Mouse (Mus musculus) G1E (cell line): ENCODE measurements around the gene Ncapg. TPM values are rescaled to one million over a fixed set of nuclear protein-coding genes. Genes with fewer than 3 reads are reported as not detected.

Experiments
- ATAC-seq: 2 replicates; pipeline ENCODE4 v1.8.0; 2016; ENCODE audit warnings: mild to moderate bottlenecking; ENCODE audit not compliant: insufficient number of reproducible peaks, poor library complexity, low FRiP score, severe bottlenecking; ENCODE audit errors: extremely low read depth
- DNase-seq: peaks from one replicate; pipeline ENCODE4 v3.0.0; 2012; ENCODE audit warnings: low spot score
- H3K27me3 ChIP-seq: 2 replicates; pipeline ENCODE4 v1.6.1; 2012; ENCODE audit warnings: mild to moderate bottlenecking, low read length, inconsistent platforms; ENCODE audit not compliant: insufficient read depth
- H3K36me3 ChIP-seq: replicated peaks from 2 replicates; pipeline ENCODE3; 2012; ENCODE audit warnings: mild to moderate bottlenecking, inconsistent platforms
- H3K4me1 ChIP-seq: 2 replicates; pipeline ENCODE4 v1.6.1; 2012; ENCODE audit warnings: low read depth, low read length, inconsistent platforms, mixed read lengths; ENCODE audit not compliant: insufficient read depth
- H3K4me3 ChIP-seq: 2 replicates; pipeline ENCODE4 v1.5.1; 2012; ENCODE audit warnings: low read depth, mild to moderate bottlenecking, inconsistent platforms, low read length, moderate library complexity, mixed read lengths
- H3K9me3 ChIP-seq: replicated peaks from 2 replicates; pipeline ENCODE4 v1.6.1; 2012; ENCODE audit warnings: inconsistent platforms
- CTCF ChIP-seq: IDR thresholded peaks from 2 replicates; pipeline ENCODE4 v1.5.1; 2012; ENCODE audit warnings: low read depth, low read length, inconsistent platforms, mixed read lengths
- GATA1 ChIP-seq: IDR thresholded peaks from 2 replicates; pipeline ENCODE4 v1.6.1; 2012; ENCODE audit warnings: borderline replicate concordance, low read length, inconsistent platforms, mixed read lengths
- GATA2 ChIP-seq: IDR thresholded peaks from 2 replicates; pipeline ENCODE4 v1.6.1; 2012; ENCODE audit warnings: low read depth, low read length, inconsistent platforms, borderline replicate concordance
- POLR2AphosphoS5 ChIP-seq: IDR thresholded peaks from 2 replicates; pipeline ENCODE4 v1.6.1; 2012; ENCODE audit warnings: low read depth, low read length, inconsistent platforms; ENCODE audit not compliant: insufficient replicate concordance
- TAL1 ChIP-seq: conservative IDR thresholded peaks from 2 replicates; pipeline ENCODE4 v1.6.1; 2012; ENCODE audit warnings: low read depth, low read length, inconsistent platforms, mixed read lengths
- polyA plus RNA-seq: library from polyadenylated mRNA; stranded (reverse); fragments of >175 nt; gene quantifications from 2 replicates; pipeline ENCODE4 v1.2.3, GENCODE M21; 2012
- total RNA-seq, 2 experiments: library from RNA; stranded (forward) in 1 of 2; stranded (reverse) in 1 of 2; fragments of 200-1000 nt in 1 of 2; fragments of >200 nt in 1 of 2; fragmentation: Nextera tagmentation in 1 of 2; gene quantifications; 2 replicates each; pipeline ENCODE4 v1.2.3; 2014 to 2017

Gene Ncapg
- total and polyA plus RNA-seq, 3 experiments, result 9.2 to 157 (median 155) TPM

GRCm38 (mm10) chr5:45718848-45719488 is 49.2 kb downstream of the Ncapg start:
- no peak overlapping the region for H3K4me3 ChIP-seq
- no peaks in the 10 kb centered on the region for H3K9me3 ChIP-seq
- ATAC-seq (no peak), DNase-seq (no peak)
- TF ChIP-seq GATA1, result no peak
- TF ChIP-seq POLR2AphosphoS5, result no peak
- TF ChIP-seq CTCF, result no peak
- TF ChIP-seq TAL1, result no peak
- TF ChIP-seq GATA2, result no peak
- peaks cover 15% of the 10 kb centered on the region for H3K36me3 ChIP-seq
- H3K4me1 ChIP-seq, result no peaks in the 10 kb centered on the region
- H3K27me3 ChIP-seq, result no peaks in the 10 kb centered on the region

- no peaks in the 10 kb centered on the region for H3K9me3 ChIP-seq
- no peaks in the 10 kb centered on the region for H3K4me1 ChIP-seq
- no peak for ATAC-seq
- H3K27me3 ChIP-seq, result no peaks in the 10 kb centered on the region
- peaks cover 35% of the 10 kb centered on the region for H3K36me3 ChIP-seq
- no peak for DNase-seq
- TF ChIP-seq TAL1 (no peak), GATA2 (no peak), CTCF (no peak), POLR2AphosphoS5 (no peak), GATA1 (no peak)
- H3K4me3 ChIP-seq, result no peak overlapping the region
Observed at GRCm38 (mm10) chr5:45733751-45734150, 64.0 kb downstream of the Ncapg start.

DNA sequence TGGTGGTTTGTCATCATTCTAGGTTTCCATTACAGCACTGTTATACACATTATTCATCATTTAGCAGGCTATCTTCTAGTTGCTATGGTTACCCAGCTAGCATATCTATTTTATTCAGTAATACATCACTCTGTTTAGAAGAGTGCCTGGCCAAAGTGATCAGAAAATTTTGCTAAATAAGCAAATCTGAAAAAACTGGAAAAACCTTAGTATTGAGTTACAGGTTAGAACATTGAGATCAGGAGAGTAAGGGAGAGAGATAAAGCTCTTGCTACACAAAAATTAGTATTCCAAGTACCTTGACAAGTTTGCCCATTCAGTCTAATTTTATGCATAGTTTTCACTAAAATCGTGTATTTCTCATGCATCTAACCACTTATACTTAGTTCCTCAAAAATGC is 68.2 kb downstream of the Ncapg start:
- ATAC-seq (no peak), DNase-seq (no peak)
- Histone ChIP-seq H3K4me3 (no peak overlapping the region), H3K9me3 (no peaks in the 10 kb centered on the region), H3K36me3 (peaks cover 46% of the 10 kb centered on the region), H3K4me1 (no peaks in the 10 kb centered on the region), H3K27me3 (no peaks in the 10 kb centered on the region)
- TF ChIP-seq CTCF (no peak), POLR2AphosphoS5 (no peak), GATA1 (no peak), TAL1 (no peak), GATA2 (no peak)

Other genes starting within 250 kb of the Ncapg start
- gene Qdpr, start 219.7 kb upstream of the Ncapg start, total RNA-seq (2014; fragmentation: Nextera tagmentation), result 28.9 and 29.9 TPM in 2 replicates
- gene Qdpr, start 219.7 kb upstream of the Ncapg start, total RNA-seq (2017), result 28.0 and 32.3 TPM in 2 replicates
- 65.5 and 87.7 TPM in 2 replicates for gene Qdpr, start 219.7 kb upstream of the Ncapg start, polyA plus RNA-seq
- gene Clrn2, start 216.2 kb upstream of the Ncapg start, total RNA-seq (2014; fragmentation: Nextera tagmentation), result not detected in 2 replicates
- 0.33 TPM in 1 of 2 replicates, not detected in the other for gene Clrn2, start 216.2 kb upstream of the Ncapg start, total RNA-seq (2017)
- gene Clrn2, start 216.2 kb upstream of the Ncapg start, polyA plus RNA-seq, result not detected in 2 replicates
- 49.6 and 60.0 TPM in 2 replicates for gene Lap3, start 176.5 kb upstream of the Ncapg start, total RNA-seq (2014; fragmentation: Nextera tagmentation)
- 47.9 and 50.5 TPM in 2 replicates for gene Lap3, start 176.5 kb upstream of the Ncapg start, total RNA-seq (2017)
- gene Lap3, start 176.5 kb upstream of the Ncapg start, polyA plus RNA-seq, result 15.8 and 22.9 TPM in 2 replicates
- 22.6 and 27.1 TPM in 2 replicates for gene Med28, start 149.7 kb upstream of the Ncapg start, total RNA-seq (2014; fragmentation: Nextera tagmentation)
- gene Med28, start 149.7 kb upstream of the Ncapg start, total RNA-seq (2017), result 75.2 and 99.0 TPM in 2 replicates
- 49.2 and 60.1 TPM in 2 replicates for gene Med28, start 149.7 kb upstream of the Ncapg start, polyA plus RNA-seq
- gene Fam184b, start 30.3 kb upstream of the Ncapg start, total RNA-seq (2014; fragmentation: Nextera tagmentation), result not detected in 2 replicates
- gene Fam184b, start 30.3 kb upstream of the Ncapg start, total RNA-seq (2017), result 0.05 and 0.06 TPM in 2 replicates
- gene Fam184b, start 30.3 kb upstream of the Ncapg start, polyA plus RNA-seq, result not detected in 2 replicates
- 51.1 and 59.3 TPM in 2 replicates for gene Lcorl, start 187.7 kb downstream of the Ncapg start, total RNA-seq (2014; fragmentation: Nextera tagmentation)
- gene Lcorl, start 187.7 kb downstream of the Ncapg start, total RNA-seq (2017), result 44.6 and 44.7 TPM in 2 replicates
- gene Lcorl, start 187.7 kb downstream of the Ncapg start, polyA plus RNA-seq, result 14.2 and 19.4 TPM in 2 replicates